Mouse (Mus musculus) effector memory CD4-positive, alpha-beta T cell, adult 7 months (primary cell): ENCODE measurements around the gene Cdr2l. TPM values are rescaled to one million over a fixed set of nuclear protein-coding genes. Genes with fewer than 3 reads are reported as not detected.

Experiments used
- polyA plus RNA-seq: library from polyadenylated mRNA; unstranded; fragments of 100-300 nt; shearing (Covaris generic); gene quantifications from one replicate; pipeline ENCODE4 v1.2.1, GENCODE M21; 2017

The Cdr2l gene
- polyA plus RNA-seq, result 0.34 TPM

DNA sequence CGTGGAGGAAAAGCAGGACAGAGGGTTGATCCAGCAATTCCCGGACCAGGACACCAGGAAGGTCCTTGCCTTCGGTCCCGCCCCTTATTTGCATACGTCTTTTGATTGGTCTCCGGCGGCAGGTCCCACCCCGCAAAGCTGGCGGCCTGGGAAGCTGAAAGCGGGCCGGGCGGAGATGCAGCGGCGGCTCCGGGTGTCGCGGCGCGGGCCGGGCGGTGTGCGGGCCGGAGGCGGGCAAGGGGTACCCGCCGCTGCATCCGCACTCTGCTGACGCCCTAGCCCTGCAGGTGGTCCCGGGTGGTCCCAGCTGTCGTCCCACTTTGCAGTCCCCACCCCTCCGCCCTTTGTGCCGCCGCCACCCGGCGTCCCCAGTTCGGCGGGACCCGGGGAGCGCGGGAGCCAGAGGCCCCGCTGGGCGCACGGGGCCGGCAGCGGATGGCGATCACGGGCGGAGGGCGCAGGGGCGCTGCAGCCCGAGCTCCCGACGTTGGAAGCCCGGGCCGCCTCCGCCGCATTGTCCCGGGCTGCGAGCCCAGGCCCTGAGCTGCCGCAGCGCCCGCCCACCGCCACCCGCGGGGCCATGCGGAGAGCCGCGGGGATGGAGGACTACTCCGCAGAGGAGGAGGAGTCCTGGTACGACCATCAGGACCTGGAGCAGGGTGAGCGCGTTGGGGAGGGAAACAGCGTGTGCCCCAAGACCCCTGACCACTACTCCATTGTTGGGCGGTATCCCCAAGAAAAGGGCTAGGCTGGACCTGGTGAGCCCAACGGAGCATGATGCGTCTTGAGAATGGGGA, at the start of gene Cdr2l:
Gene Cdr2l (plus strand): TSS at position 174 of the 797 bp plus-strand sequence.

DNA sequence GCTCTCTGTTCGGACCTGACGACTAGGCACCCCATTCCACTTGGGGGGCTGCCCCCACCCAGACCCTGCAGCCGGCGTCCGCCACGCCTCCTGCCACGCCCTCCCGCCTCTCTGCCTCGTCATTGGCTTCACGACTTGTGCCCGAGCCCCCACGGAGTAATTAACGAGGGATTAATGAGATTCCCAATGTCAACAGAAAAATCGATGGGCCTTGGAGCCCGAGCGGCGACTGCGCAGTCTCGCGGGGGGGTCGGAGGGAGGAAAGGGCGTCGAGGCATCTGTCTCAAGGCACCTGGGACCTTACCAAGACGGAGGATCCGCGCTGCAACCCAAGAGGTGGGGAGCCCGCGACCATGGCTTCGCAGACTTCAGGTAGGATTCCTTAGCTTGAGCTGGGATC, 47.2 kb upstream of the Cdr2l start, which contains the start of gene Otop3:
Gene Otop3 (plus strand): TSS at position 201 of the 400 bp plus-strand sequence.

DNA sequence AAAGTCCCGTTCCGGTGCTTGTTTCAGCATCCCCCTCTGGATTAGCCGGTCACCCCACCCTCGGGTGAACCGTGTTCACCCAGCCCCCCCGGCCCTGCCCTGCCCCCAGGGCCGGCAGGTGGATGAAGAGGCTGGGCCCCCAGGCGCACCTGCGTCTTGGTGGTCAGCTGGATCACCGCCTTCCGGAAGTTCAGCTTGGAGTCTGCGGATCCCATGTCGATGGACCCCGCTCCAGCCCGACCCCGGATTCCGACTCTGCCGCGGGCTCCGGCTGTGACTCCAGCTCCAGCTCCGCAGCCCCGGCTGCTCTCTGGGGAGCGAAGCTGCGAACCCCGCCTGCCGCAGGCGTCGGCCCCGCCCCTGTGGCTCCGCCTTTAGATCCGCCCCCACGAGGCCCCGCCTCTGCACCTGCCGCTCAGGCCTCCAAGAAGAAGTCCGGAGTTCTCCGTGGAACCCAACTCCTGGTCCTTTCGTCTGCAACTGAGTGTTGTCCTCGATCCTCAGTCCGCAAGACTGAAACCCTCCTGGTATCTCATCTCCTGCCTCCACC, 14.2 kb upstream of the Cdr2l start, which contains the start of gene Hid1:
Gene Hid1 (minus strand): TSS at position 362 of the 550 bp plus-strand sequence.

DNA sequence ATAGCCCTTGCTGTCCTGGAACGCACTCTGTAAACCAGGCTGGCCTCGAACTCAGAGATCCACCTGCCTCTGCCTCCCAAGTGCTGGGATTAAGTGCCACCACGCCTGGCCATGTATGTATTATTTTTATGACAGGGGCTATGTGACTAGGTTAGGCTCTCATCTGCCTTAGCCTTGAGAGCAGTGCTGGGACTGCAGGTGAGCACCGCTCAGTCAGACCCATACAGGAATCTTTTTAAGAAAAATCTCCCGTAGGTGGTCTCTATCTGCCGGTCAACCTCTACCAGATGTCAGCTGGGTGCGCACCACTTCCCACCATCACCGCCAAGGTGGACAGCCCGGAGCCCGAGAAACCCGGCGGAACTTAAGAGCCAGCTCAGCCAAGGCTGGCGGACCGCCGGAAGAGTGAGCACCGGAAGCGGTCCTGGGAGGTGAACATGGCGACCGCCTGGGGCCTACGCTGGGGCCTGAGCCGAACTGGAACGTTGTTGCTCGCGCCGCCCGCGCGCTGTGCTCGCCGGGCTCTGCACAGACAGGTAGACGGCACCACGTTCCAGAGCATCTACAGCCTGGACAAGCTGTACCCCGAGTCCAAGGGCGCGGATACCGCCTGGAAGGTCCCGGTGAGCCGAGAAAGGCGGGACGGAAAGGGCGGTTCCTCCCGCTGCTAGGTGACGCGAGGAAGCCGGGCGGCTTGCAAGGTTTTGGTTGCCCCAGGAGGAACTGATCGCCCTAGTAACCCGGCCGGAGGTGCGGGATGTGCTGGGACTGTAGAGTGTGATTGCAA, 21.8 kb downstream of the Cdr2l start, which contains the start of gene Mrpl58:
Gene Mrpl58 (plus strand): TSS at position 415 of the 787 bp plus-strand sequence.

DNA sequence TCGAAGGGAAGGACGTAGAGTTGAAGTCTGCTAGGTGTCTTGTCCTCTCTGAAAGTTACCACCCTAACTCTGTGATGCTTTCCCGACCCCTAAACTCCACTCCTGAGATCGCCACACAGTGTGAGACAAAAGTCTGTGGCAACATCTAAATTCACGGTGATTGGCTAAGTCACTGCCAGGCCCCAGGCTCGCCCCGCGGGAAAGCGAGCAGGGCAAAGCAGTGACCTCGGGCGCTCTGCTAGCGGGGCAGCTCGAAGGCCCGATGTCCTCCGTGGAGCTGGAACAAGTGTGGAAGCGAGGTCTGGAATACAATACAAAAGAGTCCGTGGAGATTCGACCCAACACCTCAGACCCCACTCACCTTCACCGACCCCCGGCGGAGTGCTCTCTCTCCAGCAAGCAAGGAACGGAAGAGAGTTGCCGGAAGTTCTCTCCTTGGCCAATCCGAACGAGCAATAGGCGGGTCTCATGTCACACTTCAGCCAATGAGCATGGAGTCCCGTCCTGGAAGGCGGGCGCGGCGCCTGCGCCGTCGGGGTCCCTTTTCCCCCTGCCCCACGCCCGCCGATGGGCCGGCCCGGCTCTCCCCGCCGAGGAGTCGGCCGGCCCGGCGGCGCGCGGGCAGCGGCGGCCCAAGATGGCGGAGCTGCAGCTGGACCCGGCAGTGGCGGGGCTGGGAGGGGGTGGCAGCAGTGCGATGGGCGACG, 38.0 kb downstream of the Cdr2l start, which contains the start of the genes Atp5h and Kctd2:
Gene Atp5h (minus strand): TSS at position 432 of the 707 bp plus-strand sequence.
Gene Kctd2 (plus strand): TSS at position 598 of the 707 bp plus-strand sequence.

DNA sequence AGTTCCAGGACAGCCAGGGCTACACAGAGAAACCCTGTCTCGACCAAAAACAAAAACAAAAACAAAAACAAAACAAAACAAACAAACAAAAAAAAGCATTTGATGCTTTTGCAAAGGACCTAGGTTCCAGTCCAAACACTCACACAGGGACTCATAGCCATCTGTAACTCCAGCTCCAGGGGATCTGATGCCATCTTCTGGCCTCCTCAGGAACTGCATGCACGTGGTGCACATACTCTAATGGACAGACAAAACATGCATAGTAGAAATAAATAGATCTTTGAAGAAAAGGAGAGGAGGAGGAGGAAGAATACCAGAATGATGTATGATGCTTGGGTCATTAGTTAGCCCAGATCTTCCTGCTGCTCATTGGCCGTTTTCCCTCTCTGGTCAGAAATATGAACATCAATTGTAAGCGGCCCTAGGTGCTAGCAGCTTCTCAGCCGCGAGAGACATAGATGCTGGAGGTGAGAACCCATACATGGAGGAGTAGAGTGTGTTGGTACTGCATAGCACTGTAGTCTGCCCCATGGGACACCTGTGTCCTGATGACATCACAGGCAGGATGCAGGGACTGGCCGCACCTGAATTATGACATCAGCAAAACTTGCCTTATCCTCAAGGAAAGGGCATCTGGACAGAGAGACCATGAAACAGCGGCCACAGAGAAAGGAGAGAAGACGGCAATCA, 58.3 kb downstream of the Cdr2l start, which contains the start of gene Trim80:
Gene Trim80 (plus strand): TSS at position 640 of the 690 bp plus-strand sequence.

Other genes with a start within 250 kb of the Cdr2l start
- not detected for gene Cd300lf, start 247.9 kb upstream of the Cdr2l start, polyA plus RNA-seq
- gene Slc9a3r1, start 218.6 kb upstream of the Cdr2l start, polyA plus RNA-seq, result 214 TPM
- 16.7 TPM for gene Tmem104, start 194.4 kb upstream of the Cdr2l start, polyA plus RNA-seq
- gene Nat9, start 194.1 kb upstream of the Cdr2l start, polyA plus RNA-seq, result 9.5 TPM
- not detected for gene Grin2c, start 114.7 kb upstream of the Cdr2l start, polyA plus RNA-seq
- gene Fdxr, start 104.9 kb upstream of the Cdr2l start, polyA plus RNA-seq, result 17.1 TPM
- gene Fads6, start 84.3 kb upstream of the Cdr2l start, polyA plus RNA-seq, result 0.17 TPM
- not detected for gene Otop2, start 74.8 kb upstream of the Cdr2l start, polyA plus RNA-seq
- gene Ush1g, start 59.9 kb upstream of the Cdr2l start, polyA plus RNA-seq, result not detected
- 0.32 TPM for gene Otop3, start 47.2 kb upstream of the Cdr2l start, polyA plus RNA-seq
- 47.3 TPM for gene Hid1, start 14.2 kb upstream of the Cdr2l start, polyA plus RNA-seq
- gene Mrpl58, start 21.8 kb downstream of the Cdr2l start, polyA plus RNA-seq, result 82.4 TPM
- 600 TPM for gene Atp5h, start 38.0 kb downstream of the Cdr2l start, polyA plus RNA-seq
- gene Kctd2, start 38.2 kb downstream of the Cdr2l start, polyA plus RNA-seq, result 81.7 TPM
- 0.45 TPM for gene Trim80, start 58.6 kb downstream of the Cdr2l start, polyA plus RNA-seq
- 1.3 TPM for gene Slc16a5, start 80.6 kb downstream of the Cdr2l start, polyA plus RNA-seq
- 45.1 TPM for gene Armc7, start 93.8 kb downstream of the Cdr2l start, polyA plus RNA-seq
- gene Nt5c, start 109.9 kb downstream of the Cdr2l start, polyA plus RNA-seq, result 208 TPM
- 368 TPM for gene Jpt1, start 132.5 kb downstream of the Cdr2l start, polyA plus RNA-seq
- 690 TPM for gene Sumo2, start 154.4 kb downstream of the Cdr2l start, polyA plus RNA-seq
- 58.3 TPM for gene Nup85, start 182.5 kb downstream of the Cdr2l start, polyA plus RNA-seq
- gene Mrps7, start 222.0 kb downstream of the Cdr2l start, polyA plus RNA-seq, result 94.3 TPM
- gene Gga3, start 222.1 kb downstream of the Cdr2l start, polyA plus RNA-seq, result 33.7 TPM
- 499 TPM for gene Mif4gd, start 231.1 kb downstream of the Cdr2l start, polyA plus RNA-seq
- 77.3 TPM for gene Slc25a19, start 246.4 kb downstream of the Cdr2l start, polyA plus RNA-seq